Mouse (Mus musculus) large intestine, adult 2 months (tissue): ENCODE results near the gene Cyp4a10. TPM values are rescaled to one million over a fixed set of nuclear protein-coding genes. Genes with fewer than 3 reads are reported as not detected.
"Not testable (repeated sequence)": the region's sequence is repeated elsewhere in the genome, so short reads cannot be mapped to it uniquely, and the experiment has no call there.

Experiments used
- DNase-seq: peaks from one replicate; pipeline ENCODE4 v3.0.0-alpha.2; 2012; ENCODE audit warnings: low read depth, low spot score
- WGBS: fragments of 180-500 bp; shearing (Covaris S2); methylation state at CpG from one replicate; pipeline ENCODE4 v1.1.7; 2018; 5-methylcytosine and 5-hydroxymethylcytosine counted together
- polyA plus RNA-seq: library from polyadenylated mRNA; depleted of rRNA; stranded (reverse); fragments of >200 nt; gene quantifications from 2 replicates; pipeline ENCODE4 v1.2.3, GENCODE M21; 2012; rRNA removed

Cyp4a10 gene
- not detected in 2 replicates for polyA plus RNA-seq

- 62% methylated on average over 5 of the region's 5 CpGs for WGBS
- not testable (repeated sequence) for DNase-seq
These were observed at the start of gene Cyp4a10 for GRCm38 (mm10) chr4:115518000-115518399. Cyp4a10 (plus strand) TSS chr4:115518264.

- not testable (repeated sequence) for DNase-seq
- 47% methylated on average over 3 of the region's 3 CpGs for WGBS
These were observed 44.5 kb upstream of the Cyp4a10 start for GRCm38 (mm10) chr4:115473585-115473984.

- DNase-seq: not testable (repeated sequence)
These were observed 42.0 kb upstream of the Cyp4a10 start for GRCm38 (mm10) chr4:115476051-115476450.

GRCm38 (mm10) chr4:115481006-115481652 is 36.9 kb upstream of the Cyp4a10 start:
- 68% methylated on average over 6 of the region's 6 CpGs for WGBS

GRCm38 (mm10) chr4:115496001-115496400 is 22.1 kb upstream of the Cyp4a10 start, which contains the start of gene Cyp4a14:
Cyp4a14 (minus strand) TSS chr4:115496142.
- 71% methylated on average over 1 of the region's 1 CpGs for WGBS
- DNase-seq: no peak

More at GRCm38 (mm10) chr4:115481006-115481652, 36.9 kb upstream of the Cyp4a10 start:
- no peak for DNase-seq

- no peak for DNase-seq
- 42% methylated on average over 3 of the region's 3 CpGs for WGBS
These were observed 20.6 kb upstream of the Cyp4a10 start for GRCm38 (mm10) chr4:115497466-115497865.

- DNase-seq: not testable (repeated sequence)
These were observed 4.1 kb upstream of the Cyp4a10 start for GRCm38 (mm10) chr4:115513964-115514363.

- 59% methylated on average over 4 of the region's 4 CpGs for WGBS
- DNase-seq: no peak
These were observed 1.4 kb downstream of the Cyp4a10 start for GRCm38 (mm10) chr4:115519444-115519843.

- DNase-seq: no peak
- WGBS: 92% methylated on average over 2 of the region's 2 CpGs
These were observed 3.7 kb downstream of the Cyp4a10 start for GRCm38 (mm10) chr4:115521766-115522165.

GRCm38 (mm10) chr4:115545101-115545500 is 27.0 kb downstream of the Cyp4a10 start:
- DNase-seq: no peak
- 38% methylated on average over 1 of the region's 1 CpGs for WGBS

- DNase-seq: no peak
These were observed 28.2 kb downstream of the Cyp4a10 start for GRCm38 (mm10) chr4:115546141-115546828.

GRCm38 (mm10) chr4:115552726-115553125 is 34.7 kb downstream of the Cyp4a10 start:
- 85% methylated on average over 3 of the region's 3 CpGs for WGBS
- no peak for DNase-seq

More at GRCm38 (mm10) chr4:115546141-115546828, 28.2 kb downstream of the Cyp4a10 start:
- WGBS: 80% methylated on average over 2 of the region's 2 CpGs

GRCm38 (mm10) chr4:115555513-115555912 is 37.4 kb downstream of the Cyp4a10 start:
- no peak for DNase-seq
- WGBS: 46% methylated on average over 2 of the region's 2 CpGs

GRCm38 (mm10) chr4:115557861-115558561 is 39.9 kb downstream of the Cyp4a10 start:
- no peak for DNase-seq
- 69% methylated on average over 4 of the region's 4 CpGs for WGBS

- 59% methylated on average over 5 of the region's 5 CpGs for WGBS
- DNase-seq: not testable (repeated sequence)
These were observed 43.2 kb downstream of the Cyp4a10 start for GRCm38 (mm10) chr4:115561236-115561635.

GRCm38 (mm10) chr4:115563401-115563800 is 45.3 kb downstream of the Cyp4a10 start, which contains the start of gene Cyp4a31:
Cyp4a31 (plus strand) TSS chr4:115563649.
- 72% methylated on average over 3 of the region's 3 CpGs for WGBS
- no peak for DNase-seq

- DNase-seq: not testable (repeated sequence)
- WGBS: 71% methylated on average over 6 of the region's 6 CpGs
These were observed 46.6 kb downstream of the Cyp4a10 start for GRCm38 (mm10) chr4:115564469-115565225.

GRCm38 (mm10) chr4:115575255-115575654 is 57.2 kb downstream of the Cyp4a10 start:
- DNase-seq: no peak
- WGBS: 71% methylated on average over 3 of the region's 3 CpGs

- DNase-seq: no peak
- WGBS: 71% methylated on average over 2 of the region's 2 CpGs
These were observed 57.7 kb downstream of the Cyp4a10 start for GRCm38 (mm10) chr4:115575776-115576175.

- DNase-seq: no peak
These were observed 65.0 kb downstream of the Cyp4a10 start for GRCm38 (mm10) chr4:115583036-115583435.
